Mouse (Mus musculus) cerebellum, adult 2 months (tissue): ENCODE data around the gene Gm39115.
A peak's percentile ranks its signal among the peaks of the same experiment; 100 is the strongest.

Source experiments
- CTCF ChIP-seq: fragments of 200-500 bp; IDR thresholded peaks from 2 replicates; pipeline ENCODE4 v1.5.1; 2011; ENCODE audit warnings: low read depth, mild to moderate bottlenecking, control low read depth, low read length, moderate library complexity, borderline replicate concordance; ENCODE audit not compliant: insufficient read depth
- POLR2A ChIP-seq: fragments of 200-500 bp; IDR thresholded peaks from 2 replicates; pipeline ENCODE4 v1.6.1; 2011; ENCODE audit warnings: low read length, control low read depth, borderline replicate concordance; ENCODE audit not compliant: insufficient read depth

GRCm38 (mm10) chr7:142095183-142095931, 40.5 kb downstream of the Gm39115 start, which contains the start of gene Dusp8:
- peak; percentile 42; the same call in 1 of the 2 replicates for TF ChIP-seq CTCF
- TF ChIP-seq POLR2A: peak; percentile 56; the same call in 1 of the 2 replicates
